Mouse (Mus musculus): Measurements from ENCODE around the gene Scml4. TPM values are rescaled to one million over a fixed set of nuclear protein-coding genes. Genes with fewer than 3 reads are reported as not detected.

Gene Scml4
- polyA plus RNA-seq, 1 experiment from 2014 or later = 0.49 TPM

DNA sequence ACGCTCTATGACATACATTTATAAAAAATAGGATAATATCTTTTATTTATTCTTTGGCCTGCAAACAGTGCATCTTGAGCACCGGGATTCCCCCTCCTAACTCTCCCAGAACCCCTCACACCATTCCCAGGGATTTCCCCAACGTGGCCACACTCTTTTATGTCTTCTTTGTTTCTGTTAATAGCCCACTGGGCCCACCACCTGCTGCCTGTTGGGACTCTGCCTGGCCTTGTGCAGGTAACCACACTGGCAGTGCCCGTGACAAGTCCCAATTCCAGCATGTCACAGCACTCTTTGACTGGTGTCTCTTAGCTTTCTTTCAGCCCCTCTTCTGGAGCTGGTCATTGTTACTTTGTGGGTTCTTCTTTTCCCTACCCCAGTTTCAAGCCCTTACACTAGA is 5.3 kb upstream of the Scml4 start:
- no peaks in the 10 kb centered on the region for H3K27me3 ChIP-seq (ENCODE audit: control insufficient read depth, insufficient read depth, low read length)
- 56% methylated on average over 4 of the region's 4 CpGs for WGBS
- DNase-seq (ENCODE audit: low spot score) (no peak), ATAC-seq (replicated peaks; ENCODE audit: insufficient number of reproducible peaks, low FRiP score, low TSS enrichment, low read depth) (no peak)
- H3K9me3 ChIP-seq (replicated peaks; ENCODE audit: control insufficient read depth, low read length) = no peaks in the 10 kb centered on the region
- H3K27ac ChIP-seq (replicated peaks; ENCODE audit: low read depth, low read length) = no peak overlapping the region
- H3K36me3 ChIP-seq (replicated peaks; ENCODE audit: control insufficient read depth, insufficient read depth, low read depth, low read length) = no peaks in the 10 kb centered on the region
- H3K9ac ChIP-seq (replicated peaks; ENCODE audit: low read length) = no peak overlapping the region
- no peak overlapping the region for H3K4me2 ChIP-seq (ENCODE audit: low read depth, low read length)
- H3K4me1 ChIP-seq (ENCODE audit: control insufficient read depth, insufficient read depth, low read length) = no peaks in the 10 kb centered on the region; the same call in 1 of the 2 replicates
- H3K4me3 ChIP-seq (ENCODE audit: low read depth, low read length) = no peak overlapping the region

DNA sequence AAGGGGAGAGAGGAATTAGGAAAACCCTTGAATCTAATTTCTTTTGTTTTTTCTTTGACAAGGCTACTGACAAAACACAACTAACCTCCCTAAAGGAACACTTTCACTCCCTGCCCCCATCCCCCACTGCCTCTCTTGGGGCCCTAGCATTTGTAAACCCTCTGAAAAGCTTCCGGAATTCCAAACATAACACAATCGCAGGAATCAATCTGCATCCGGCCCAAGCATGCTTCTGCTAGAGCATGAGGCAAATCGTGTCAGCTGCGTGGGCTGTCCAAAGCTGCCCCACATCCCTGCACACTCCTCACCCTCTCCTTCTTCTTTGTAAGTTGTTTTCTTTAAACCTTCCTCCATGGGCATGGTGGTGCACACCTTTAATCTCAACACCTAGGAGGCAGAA is 4.9 kb upstream of the Scml4 start:
- Histone ChIP-seq H3K9ac (replicated peaks; ENCODE audit: low read length) (0 out of 2 replicates have a peak overlapping the region, but pooled peaks have one; percentile 22), H3K4me3 (ENCODE audit: low read depth, low read length) (no peak overlapping the region), H3K36me3 (replicated peaks; ENCODE audit: control insufficient read depth, insufficient read depth, low read depth, low read length) (no peaks in the 10 kb centered on the region), H3K4me2 (ENCODE audit: low read depth, low read length) (no peak overlapping the region), H3K4me1 (ENCODE audit: control insufficient read depth, insufficient read depth, low read length) (no peaks in the 10 kb centered on the region; the same call in 1 of the 2 replicates), H3K27me3 (ENCODE audit: control insufficient read depth, insufficient read depth, low read length) (no peaks in the 10 kb centered on the region), H3K9me3 (replicated peaks; ENCODE audit: control insufficient read depth, low read length) (no peaks in the 10 kb centered on the region), H3K27ac (replicated peaks; ENCODE audit: low read depth, low read length) (no peak overlapping the region)
- DNase-seq (ENCODE audit: low spot score) (peak; percentile 61), ATAC-seq (replicated peaks; ENCODE audit: insufficient number of reproducible peaks, low FRiP score, low TSS enrichment, low read depth) (no peak)
- 25% methylated on average over 5 of the region's 5 CpGs for WGBS

DNA sequence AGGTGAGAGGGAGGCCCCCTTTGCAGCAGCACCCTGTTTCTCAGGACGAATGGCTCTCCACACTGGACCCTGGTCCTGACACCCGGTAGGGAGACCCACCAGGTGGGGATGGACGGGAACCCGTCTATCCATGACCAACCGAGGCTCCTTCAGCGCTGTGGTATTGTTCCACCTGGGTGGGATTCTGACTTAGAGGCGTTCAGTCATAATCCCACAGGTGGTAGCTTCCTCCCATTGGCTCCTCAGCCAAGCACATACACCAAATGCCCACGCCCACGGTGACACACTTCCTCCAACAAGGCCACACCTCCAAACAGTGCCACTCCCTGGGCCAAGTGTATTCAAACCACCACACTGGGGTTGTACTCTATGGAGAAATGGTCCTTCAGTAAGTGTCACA is 3.6 kb upstream of the Scml4 start:
- 95% methylated on average over 9 of the region's 9 CpGs for WGBS
- DNase-seq (ENCODE audit: low spot score) (no peak), ATAC-seq (replicated peaks; ENCODE audit: insufficient number of reproducible peaks, low FRiP score, low TSS enrichment, low read depth) (no peak)
- H3K9me3 ChIP-seq (replicated peaks; ENCODE audit: control insufficient read depth, low read length) = no peaks in the 10 kb centered on the region
- no peaks in the 10 kb centered on the region for H3K36me3 ChIP-seq (replicated peaks; ENCODE audit: control insufficient read depth, insufficient read depth, low read depth, low read length)
- H3K9ac ChIP-seq (replicated peaks; ENCODE audit: low read length) = no peak overlapping the region
- H3K27ac ChIP-seq (replicated peaks; ENCODE audit: low read depth, low read length) = no peak overlapping the region
- no peaks in the 10 kb centered on the region; the same call in 1 of the 2 replicates for H3K4me1 ChIP-seq (ENCODE audit: control insufficient read depth, insufficient read depth, low read length)
- no peak overlapping the region for H3K4me2 ChIP-seq (ENCODE audit: low read depth, low read length)
- H3K4me3 ChIP-seq (ENCODE audit: low read depth, low read length) = no peak overlapping the region
- no peaks in the 10 kb centered on the region for H3K27me3 ChIP-seq (ENCODE audit: control insufficient read depth, insufficient read depth, low read length)

DNA sequence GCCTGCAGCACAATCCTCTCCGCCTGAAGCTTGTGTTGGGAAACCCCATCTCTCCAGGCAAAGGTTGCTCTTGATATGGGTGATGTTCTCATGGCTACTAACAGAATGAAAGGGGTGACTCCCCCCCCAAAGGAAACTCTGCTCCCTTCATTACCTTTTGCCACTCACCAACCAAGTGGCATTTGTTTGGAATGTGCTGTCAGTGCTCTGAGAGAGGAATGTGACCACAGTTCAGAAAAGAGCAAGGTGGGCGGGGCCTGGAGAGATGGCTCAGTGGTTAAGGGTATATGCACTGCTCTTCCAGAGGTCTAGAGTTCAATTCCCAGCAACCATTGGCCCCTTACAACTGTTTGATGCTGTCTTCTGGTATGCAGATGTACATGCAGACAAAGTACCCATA is 3.1 kb upstream of the Scml4 start:
- Histone ChIP-seq H3K27ac (replicated peaks; ENCODE audit: low read depth, low read length) (no peak overlapping the region), H3K27me3 (ENCODE audit: control insufficient read depth, insufficient read depth, low read length) (no peaks in the 10 kb centered on the region), H3K4me2 (ENCODE audit: low read depth, low read length) (no peak overlapping the region), H3K9me3 (replicated peaks; ENCODE audit: control insufficient read depth, low read length) (no peaks in the 10 kb centered on the region), H3K4me3 (ENCODE audit: low read depth, low read length) (no peak overlapping the region), H3K9ac (replicated peaks; ENCODE audit: low read length) (no peak overlapping the region), H3K4me1 (ENCODE audit: control insufficient read depth, insufficient read depth, low read length) (no peaks in the 10 kb centered on the region; the same call in 1 of the 2 replicates), H3K36me3 (replicated peaks; ENCODE audit: control insufficient read depth, insufficient read depth, low read depth, low read length) (no peaks in the 10 kb centered on the region)
- WGBS = 82% methylated on average over 2 of the region's 2 CpGs
- ATAC-seq (replicated peaks; ENCODE audit: insufficient number of reproducible peaks, low FRiP score, low TSS enrichment, low read depth) = no peak
- no peak for DNase-seq (ENCODE audit: low spot score)

DNA sequence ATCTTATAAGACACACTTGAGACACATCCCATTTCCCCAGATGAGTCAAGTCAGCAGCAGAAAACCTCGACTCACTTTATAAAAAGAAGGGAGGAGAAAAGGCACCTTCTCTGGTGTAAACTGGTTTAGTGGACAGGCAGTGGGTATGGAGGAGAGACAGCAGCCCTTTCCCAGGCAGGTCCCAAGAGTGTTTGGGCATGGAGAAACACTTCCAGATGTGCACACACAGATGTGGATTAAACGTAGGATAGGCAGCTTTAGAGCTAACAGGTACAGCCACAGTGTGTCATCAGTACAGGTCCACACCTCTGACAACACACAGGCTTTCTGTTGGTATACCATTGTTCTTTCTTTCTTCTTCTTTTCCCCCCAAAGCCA is 400 bp upstream of the Scml4 start:
- H3K27me3 ChIP-seq (ENCODE audit: control insufficient read depth, insufficient read depth, low read length) = no peaks in the 10 kb centered on the region
- no peak overlapping the region for H3K4me2 ChIP-seq (ENCODE audit: low read depth, low read length)
- H3K4me3 ChIP-seq (ENCODE audit: low read depth, low read length) = no peak overlapping the region
- peak overlapping the region; percentile 8; the same call in 1 of the 2 replicates for H3K27ac ChIP-seq (replicated peaks; ENCODE audit: low read depth, low read length)
- DNase-seq (ENCODE audit: low spot score) = peak; percentile 72
- H3K4me1 ChIP-seq (ENCODE audit: control insufficient read depth, insufficient read depth, low read length) = no peaks in the 10 kb centered on the region; the same call in 1 of the 2 replicates
- 15% methylated on average over 2 of the region's 2 CpGs for WGBS
- ATAC-seq (replicated peaks; ENCODE audit: insufficient number of reproducible peaks, low FRiP score, low TSS enrichment, low read depth) = no peak
- H3K9me3 ChIP-seq (replicated peaks; ENCODE audit: control insufficient read depth, low read length) = no peaks in the 10 kb centered on the region
- H3K36me3 ChIP-seq (replicated peaks; ENCODE audit: control insufficient read depth, insufficient read depth, low read depth, low read length) = no peaks in the 10 kb centered on the region
- H3K9ac ChIP-seq (replicated peaks; ENCODE audit: low read length) = no peak overlapping the region

DNA sequence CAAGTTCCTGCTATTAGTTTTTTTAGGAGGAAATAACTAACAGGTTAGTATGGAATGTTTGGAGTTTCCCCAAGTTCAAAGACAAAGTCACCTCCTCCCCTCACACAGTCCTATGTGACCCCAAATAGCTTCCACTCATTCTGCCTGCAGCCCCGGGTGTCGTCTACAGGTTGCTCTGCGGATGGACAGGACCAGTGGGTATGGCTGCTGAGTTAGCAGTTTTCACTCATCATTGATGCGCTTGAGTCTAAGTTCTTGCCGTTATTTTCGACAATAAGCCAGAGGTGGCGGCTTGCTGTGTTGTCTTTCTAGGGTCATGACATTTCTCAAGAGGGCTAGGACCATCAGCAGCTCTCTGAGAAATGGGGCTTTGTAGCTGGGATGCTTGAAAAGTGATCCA is 1.3 kb downstream of the Scml4 start:
- Histone ChIP-seq H3K4me2 (ENCODE audit: low read depth, low read length) (no peak overlapping the region), H3K4me3 (ENCODE audit: low read depth, low read length) (no peak overlapping the region), H3K27me3 (ENCODE audit: control insufficient read depth, insufficient read depth, low read length) (no peaks in the 10 kb centered on the region), H3K9ac (replicated peaks; ENCODE audit: low read length) (no peak overlapping the region), H3K4me1 (ENCODE audit: control insufficient read depth, insufficient read depth, low read length) (no peaks in the 10 kb centered on the region; the same call in 1 of the 2 replicates), H3K9me3 (replicated peaks; ENCODE audit: control insufficient read depth, low read length) (no peaks in the 10 kb centered on the region), H3K36me3 (replicated peaks; ENCODE audit: control insufficient read depth, insufficient read depth, low read depth, low read length) (no peaks in the 10 kb centered on the region), H3K27ac (replicated peaks; ENCODE audit: low read depth, low read length) (no peak overlapping the region)
- DNase-seq (ENCODE audit: low spot score) = no peak
- ATAC-seq (replicated peaks; ENCODE audit: insufficient number of reproducible peaks, low FRiP score, low TSS enrichment, low read depth) = no peak
- 66% methylated on average over 7 of the region's 7 CpGs for WGBS

DNA sequence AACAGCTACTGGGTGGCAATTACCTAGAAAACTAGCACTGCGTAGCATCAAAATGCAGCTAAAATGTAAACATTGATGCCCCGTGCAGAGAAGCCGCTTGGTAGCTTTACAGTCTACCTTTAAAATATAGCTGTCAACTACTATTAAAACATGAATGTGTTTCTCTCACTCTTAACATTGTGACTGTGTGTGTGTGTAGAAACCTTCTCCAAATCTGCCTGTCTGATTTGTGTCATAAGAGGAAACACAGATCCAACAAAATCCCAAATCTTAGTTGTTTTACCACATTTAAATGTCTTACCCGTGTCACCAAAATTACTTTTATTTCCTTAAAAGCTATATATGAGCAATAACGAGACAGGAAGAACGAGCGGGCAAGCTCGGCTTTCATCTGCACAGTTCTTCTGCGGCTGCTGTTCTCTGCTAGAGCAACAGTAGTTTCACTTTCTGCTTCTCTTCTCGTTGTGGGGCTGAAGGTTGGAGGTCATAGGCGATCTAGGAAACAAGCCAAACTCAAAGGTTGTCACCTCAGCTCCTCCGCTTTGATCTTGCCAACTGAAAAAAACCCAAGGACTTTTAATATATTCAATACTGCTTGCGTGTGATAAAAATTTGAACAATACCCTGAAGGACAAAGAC is 2.1 kb downstream of the Scml4 start:
- Histone ChIP-seq H3K9me3 (replicated peaks; ENCODE audit: control insufficient read depth, low read length) (no peaks in the 10 kb centered on the region), H3K9ac (replicated peaks; ENCODE audit: low read length) (no peak overlapping the region), H3K36me3 (replicated peaks; ENCODE audit: control insufficient read depth, insufficient read depth, low read depth, low read length) (no peaks in the 10 kb centered on the region), H3K4me3 (ENCODE audit: low read depth, low read length) (no peak overlapping the region), H3K4me2 (ENCODE audit: low read depth, low read length) (no peak overlapping the region), H3K4me1 (ENCODE audit: control insufficient read depth, insufficient read depth, low read length) (no peaks in the 10 kb centered on the region; the same call in 1 of the 2 replicates), H3K27ac (replicated peaks; ENCODE audit: low read depth, low read length) (no peak overlapping the region), H3K27me3 (ENCODE audit: control insufficient read depth, insufficient read depth, low read length) (no peaks in the 10 kb centered on the region)
- DNase-seq (ENCODE audit: low spot score) (no peak), ATAC-seq (replicated peaks; ENCODE audit: insufficient number of reproducible peaks, low FRiP score, low TSS enrichment, low read depth) (no peak)
- WGBS = 56% methylated on average over 13 of the region's 13 CpGs

DNA sequence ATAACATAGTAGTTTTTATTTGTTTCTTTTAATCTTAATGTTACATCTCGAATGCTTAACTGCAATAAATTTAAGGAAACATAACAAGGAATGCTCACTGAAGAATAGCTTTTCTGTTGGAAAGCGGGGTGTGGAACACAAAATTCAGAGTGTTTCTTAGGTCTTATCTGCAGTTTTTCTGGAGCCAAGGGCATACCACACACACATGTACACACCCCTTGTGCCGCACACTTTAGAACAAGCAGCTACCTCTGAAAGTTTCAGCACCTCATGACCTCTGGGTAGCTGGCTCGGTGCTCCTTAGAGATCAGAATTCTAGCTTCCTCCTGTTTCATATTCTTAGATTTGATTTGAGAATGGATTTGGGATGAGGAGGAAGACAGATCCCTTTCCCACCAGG is 2.6 kb downstream of the Scml4 start:
- Histone ChIP-seq H3K27me3 (ENCODE audit: control insufficient read depth, insufficient read depth, low read length) (no peaks in the 10 kb centered on the region), H3K4me2 (ENCODE audit: low read depth, low read length) (no peak overlapping the region)
- no peak for ATAC-seq (replicated peaks; ENCODE audit: insufficient number of reproducible peaks, low FRiP score, low TSS enrichment, low read depth)

More for the DNA sequence above, 2.6 kb downstream of the Scml4 start:
- Histone ChIP-seq H3K27ac (replicated peaks; ENCODE audit: low read depth, low read length) (no peak overlapping the region), H3K9me3 (replicated peaks; ENCODE audit: control insufficient read depth, low read length) (no peaks in the 10 kb centered on the region), H3K4me1 (ENCODE audit: control insufficient read depth, insufficient read depth, low read length) (no peaks in the 10 kb centered on the region; the same call in 1 of the 2 replicates), H3K9ac (replicated peaks; ENCODE audit: low read length) (no peak overlapping the region), H3K36me3 (replicated peaks; ENCODE audit: control insufficient read depth, insufficient read depth, low read depth, low read length) (no peaks in the 10 kb centered on the region), H3K4me3 (ENCODE audit: low read depth, low read length) (no peak overlapping the region)
- no peak for DNase-seq (ENCODE audit: low spot score)
- WGBS = 75% methylated on average over 4 of the region's 4 CpGs

All from embryonic facial prominence, embryonic 11.5 days (tissue).